Mouse (Mus musculus): ENCODE measurements at regions not wholly inside any gene's neighbourhood (a gene's known extent, or its start where the extent isn't known, plus 50 kb on each side); places are given as distances from the start of the nearest gene placed in this dataset.

- Histone ChIP-seq H3K4me3 (ENCODE audit: low read depth, low read length) (no peak overlapping the region), H3K4me1 (ENCODE audit: insufficient read depth, low read depth, low read length) (no peaks in the 10 kb centered on the region), H3K9me3 (replicated peaks) (peaks cover 35% of the 10 kb centered on the region), H3K36me3 (replicated peaks) (no peaks in the 10 kb centered on the region), H3K27me3 (ENCODE audit: insufficient read depth, low read length) (no peaks in the 10 kb centered on the region)
- DNase-seq (ENCODE audit: low spot score) (no peak), ATAC-seq (ENCODE audit: extremely low read depth, insufficient number of reproducible peaks, low FRiP score, poor library complexity, severe bottlenecking) (no peak)
- TF ChIP-seq GATA1 (IDR thresholded peaks at IDR 0.05; ENCODE audit: borderline replicate concordance, low read length), result no peak
- TF ChIP-seq GATA2 (IDR thresholded peaks at IDR 0.05; ENCODE audit: borderline replicate concordance, low read depth, low read length), result no peak
- no peak for TF ChIP-seq POLR2AphosphoS5 (IDR thresholded peaks at IDR 0.05; ENCODE audit: insufficient replicate concordance, low read depth, low read length)
- no peak for TF ChIP-seq CTCF (IDR thresholded peaks at IDR 0.05; ENCODE audit: low read depth, low read length)
- TF ChIP-seq TAL1 (conservative IDR thresholded peaks at IDR 0.05; ENCODE audit: low read depth, low read length), result no peak
These were observed 127.1 kb upstream of the Thbs1 start for GRCm38 (mm10) chr2:117984569-117984968.

GRCm38 (mm10) chr2:117987426-117988215, 124.1 kb upstream of the Thbs1 start:
- no peaks in the 10 kb centered on the region for H3K27me3 ChIP-seq (ENCODE audit: insufficient read depth, low read length)
- no peaks in the 10 kb centered on the region for H3K36me3 ChIP-seq (replicated peaks)
- DNase-seq (ENCODE audit: low spot score), result no peak
- H3K9me3 ChIP-seq (replicated peaks), result peaks cover 27% of the 10 kb centered on the region
- TF ChIP-seq TAL1 (conservative IDR thresholded peaks at IDR 0.05; ENCODE audit: low read depth, low read length) (no peak), GATA1 (IDR thresholded peaks at IDR 0.05; ENCODE audit: borderline replicate concordance, low read length) (no peak), GATA2 (IDR thresholded peaks at IDR 0.05; ENCODE audit: borderline replicate concordance, low read depth, low read length) (no peak), POLR2AphosphoS5 (IDR thresholded peaks at IDR 0.05; ENCODE audit: insufficient replicate concordance, low read depth, low read length) (no peak), CTCF (IDR thresholded peaks at IDR 0.05; ENCODE audit: low read depth, low read length) (no peak)
- no peaks in the 10 kb centered on the region for H3K4me1 ChIP-seq (ENCODE audit: insufficient read depth, low read depth, low read length)
- H3K4me3 ChIP-seq (ENCODE audit: low read depth, low read length), result no peak overlapping the region
- no peak for ATAC-seq (ENCODE audit: extremely low read depth, insufficient number of reproducible peaks, low FRiP score, poor library complexity, severe bottlenecking)

- H3K36me3 ChIP-seq (replicated peaks), result no peaks in the 10 kb centered on the region
- no peaks in the 10 kb centered on the region for H3K27me3 ChIP-seq (ENCODE audit: insufficient read depth, low read length)
- no peak for TF ChIP-seq CTCF (IDR thresholded peaks at IDR 0.05; ENCODE audit: low read depth, low read length)
- TF ChIP-seq GATA1 (IDR thresholded peaks at IDR 0.05; ENCODE audit: borderline replicate concordance, low read length), result no peak
- TF ChIP-seq GATA2 (IDR thresholded peaks at IDR 0.05; ENCODE audit: borderline replicate concordance, low read depth, low read length), result no peak
- H3K9me3 ChIP-seq (replicated peaks), result peaks cover 31% of the 10 kb centered on the region
- no peak for ATAC-seq (ENCODE audit: extremely low read depth, insufficient number of reproducible peaks, low FRiP score, poor library complexity, severe bottlenecking)
- no peaks in the 10 kb centered on the region for H3K4me1 ChIP-seq (ENCODE audit: insufficient read depth, low read depth, low read length)
- DNase-seq (ENCODE audit: low spot score), result no peak
- H3K4me3 ChIP-seq (ENCODE audit: low read depth, low read length), result no peak overlapping the region
These were observed 123.1 kb upstream of the Thbs1 start for GRCm38 (mm10) chr2:117988396-117989173.

GRCm38 (mm10) chr2:117989215-117989614, 122.5 kb upstream of the Thbs1 start:
- Histone ChIP-seq H3K27me3 (ENCODE audit: insufficient read depth, low read length) (no peaks in the 10 kb centered on the region), H3K4me3 (ENCODE audit: low read depth, low read length) (no peak overlapping the region), H3K36me3 (replicated peaks) (no peaks in the 10 kb centered on the region), H3K4me1 (ENCODE audit: insufficient read depth, low read depth, low read length) (no peaks in the 10 kb centered on the region), H3K9me3 (replicated peaks) (peaks cover 32% of the 10 kb centered on the region)
- DNase-seq (ENCODE audit: low spot score), result no peak
- ATAC-seq (ENCODE audit: extremely low read depth, insufficient number of reproducible peaks, low FRiP score, poor library complexity, severe bottlenecking), result no peak
- TF ChIP-seq TAL1 (conservative IDR thresholded peaks at IDR 0.05; ENCODE audit: low read depth, low read length), result no peak
- TF ChIP-seq GATA1 (IDR thresholded peaks at IDR 0.05; ENCODE audit: borderline replicate concordance, low read length), result no peak
- no peak for TF ChIP-seq CTCF (IDR thresholded peaks at IDR 0.05; ENCODE audit: low read depth, low read length)
- no peak for TF ChIP-seq POLR2AphosphoS5 (IDR thresholded peaks at IDR 0.05; ENCODE audit: insufficient replicate concordance, low read depth, low read length)

GRCm38 (mm10) chr2:117996130-117997083, 115.3 kb upstream of the Thbs1 start:
- Histone ChIP-seq H3K4me1 (ENCODE audit: insufficient read depth, low read depth, low read length) (no peaks in the 10 kb centered on the region), H3K27me3 (ENCODE audit: insufficient read depth, low read length) (no peaks in the 10 kb centered on the region), H3K9me3 (replicated peaks) (peaks cover 22% of the 10 kb centered on the region), H3K4me3 (ENCODE audit: low read depth, low read length) (no peak overlapping the region), H3K36me3 (replicated peaks) (no peaks in the 10 kb centered on the region)
- ATAC-seq (ENCODE audit: extremely low read depth, insufficient number of reproducible peaks, low FRiP score, poor library complexity, severe bottlenecking) (no peak), DNase-seq (ENCODE audit: low spot score) (no peak)
- TF ChIP-seq POLR2AphosphoS5 (IDR thresholded peaks at IDR 0.05; ENCODE audit: insufficient replicate concordance, low read depth, low read length) (no peak), TAL1 (conservative IDR thresholded peaks at IDR 0.05; ENCODE audit: low read depth, low read length) (no peak), CTCF (IDR thresholded peaks at IDR 0.05; ENCODE audit: low read depth, low read length) (no peak), GATA1 (IDR thresholded peaks at IDR 0.05; ENCODE audit: borderline replicate concordance, low read length) (no peak), GATA2 (IDR thresholded peaks at IDR 0.05; ENCODE audit: borderline replicate concordance, low read depth, low read length) (no peak)

All from G1E (cell line).